Mouse (Mus musculus) liver, adult 2 months (tissue): ENCODE data around the gene Gm4303.
"Not testable (repeated sequence)": the region's sequence is repeated elsewhere in the genome, so short reads cannot be mapped to it uniquely, and the experiment has no call there.

Source experiments
- CTCF ChIP-seq: fragments of 200-500 bp; IDR thresholded peaks from 2 replicates; pipeline ENCODE4 v1.5.1; 2011; ENCODE audit warnings: low read depth, low read length, control low read depth
- POLR2A ChIP-seq: fragments of 200-500 bp; IDR thresholded peaks from 2 replicates; pipeline ENCODE4 v1.6.1; 2011; ENCODE audit warnings: low read length, control low read depth; ENCODE audit not compliant: insufficient read depth; ENCODE audit errors: extremely low read depth

DNA sequence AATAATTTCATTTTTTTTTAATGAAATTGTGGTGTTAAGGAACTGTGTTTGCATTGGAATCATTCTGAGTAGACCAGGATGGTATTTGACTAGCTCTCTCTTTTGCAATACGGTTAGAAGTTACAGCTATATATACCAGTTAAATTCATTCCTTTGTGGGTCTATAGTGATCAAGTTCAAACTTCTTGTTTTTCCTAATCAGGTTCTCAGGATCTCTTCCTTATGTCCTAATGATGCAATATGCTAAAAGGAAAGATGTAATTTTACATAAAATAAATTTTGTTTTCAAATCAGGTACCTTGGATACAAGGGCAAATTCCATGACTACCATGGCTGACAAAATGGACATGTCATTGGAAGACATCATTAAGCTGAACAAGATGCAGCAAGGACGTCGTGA lies 5.2 kb upstream of the Gm4303 start, which contains the start of gene Gm4302:
- not testable (repeated sequence) for TF ChIP-seq CTCF, POLR2A
